29 mouse cellular contexts compared by ENCODE assay signal in genomic region chr10:6967588-6968242, GRCm38 (mm10).
A peak's percentile ranks its signal among the peaks of the same experiment; 100 is the strongest.
DNase-seq lines count a peak whose midpoint lies in the region; ATAC-seq and TF ChIP-seq lines count a peak whose summit lies in the region.
"Had no signal": no experiment of that assay in that cellular context is flagged by ENCODE, and none has a peak within 500 bp of the region (broad histone marks: within the 10 kb centered on the region; RNA-seq: fewer than 3 reads in every experiment).

No protein-coding gene starts in this region.

- H3K4me3 ChIP-seq in hindbrain, embryonic 15.5 days = no peak overlapping the region
- no peak overlapping the region for H3K4me3 ChIP-seq in hindbrain, embryonic 11.5 days (ENCODE audit: low read depth, low read length)
- H3K4me3 ChIP-seq in hindbrain, postnatal 0 days (ENCODE audit: low read length) = no peak overlapping the region
- no peak overlapping the region for H3K4me3 ChIP-seq in midbrain, postnatal 0 days (ENCODE audit: low read depth, low read length)
- H3K4me3 ChIP-seq: embryonic facial prominence, embryonic 10.5 days; embryonic facial prominence, embryonic 15.5 days; forebrain, embryonic 13.5 days; gastrocnemius, adult 2 months; stomach, embryonic 15.5 days had no signal

- no peak for TF ChIP-seq CTCF in brain, embryonic 14.5 days (IDR thresholded peaks at IDR 0.05; ENCODE audit: borderline replicate concordance, extremely low read depth, insufficient read depth, insufficient read length)
- TF ChIP-seq CTCF in hindbrain, postnatal 0 days (IDR thresholded peaks at IDR 0.05; ENCODE audit: low read depth) = no peak
- no peak for TF ChIP-seq CTCF in midbrain, postnatal 0 days (IDR thresholded peaks at IDR 0.05)

- H3K4me1 ChIP-seq in hindbrain, embryonic 15.5 days (replicated peaks) = no peaks in the 10 kb centered on the region
- no peaks in the 10 kb centered on the region for H3K4me1 ChIP-seq in hindbrain, embryonic 11.5 days (replicated peaks; ENCODE audit: control insufficient read depth, insufficient read depth, low read length)
- H3K4me1 ChIP-seq in hindbrain, postnatal 0 days (ENCODE audit: insufficient read depth, low read length) = no peaks in the 10 kb centered on the region
- no peaks in the 10 kb centered on the region for H3K4me1 ChIP-seq in midbrain, postnatal 0 days (ENCODE audit: insufficient read depth, low read length)
- H3K4me1 ChIP-seq: embryonic facial prominence, embryonic 10.5 days; embryonic facial prominence, embryonic 15.5 days; forebrain, embryonic 13.5 days; stomach, embryonic 15.5 days had no signal

- H3K36me3 ChIP-seq in hindbrain, embryonic 15.5 days = no peaks in the 10 kb centered on the region
- no peaks in the 10 kb centered on the region for H3K36me3 ChIP-seq in hindbrain, embryonic 11.5 days (ENCODE audit: control insufficient read depth, insufficient read depth, low read length)
- no peaks in the 10 kb centered on the region for H3K36me3 ChIP-seq in hindbrain, postnatal 0 days (ENCODE audit: insufficient read depth, low read length)
- H3K36me3 ChIP-seq in midbrain, postnatal 0 days (ENCODE audit: insufficient read depth, low read length) = no peaks in the 10 kb centered on the region
- H3K36me3 ChIP-seq: embryonic facial prominence, embryonic 10.5 days; embryonic facial prominence, embryonic 15.5 days; stomach, embryonic 15.5 days had no signal

- no peak for TF ChIP-seq POLR2A in brain, embryonic 14.5 days (IDR thresholded peaks at IDR 0.05; ENCODE audit: borderline replicate concordance, extremely low read depth, insufficient read depth, insufficient read length, poor library complexity, severe bottlenecking)

- ATAC-seq in hindbrain, embryonic 15.5 days (ENCODE audit: low FRiP score, low read depth) = peak; percentile 51; the same call in 1 of the 2 replicates
- no peak for ATAC-seq in hindbrain, embryonic 11.5 days (ENCODE audit: low FRiP score)
- ATAC-seq in hindbrain, postnatal 0 days = 0 out of 2 replicates have a peak, but pooled peaks have one; percentile 21
- ATAC-seq in midbrain, postnatal 0 days (ENCODE audit: low FRiP score) = peak; percentile 20; the same call in 1 of the 2 replicates
- ATAC-seq: activated CD4-positive, CD25-positive, alpha-beta regulatory T cell, adult 4 months; forebrain, embryonic 13.5 days; inflammation-experienced regulatory T-cells, adult 6 months had no signal

- no peaks in the 10 kb centered on the region for H3K9me3 ChIP-seq in hindbrain, embryonic 15.5 days
- no peaks in the 10 kb centered on the region for H3K9me3 ChIP-seq in hindbrain, embryonic 11.5 days (ENCODE audit: control insufficient read depth, low read length)
- H3K9me3 ChIP-seq in hindbrain, postnatal 0 days (ENCODE audit: low read length) = no peaks in the 10 kb centered on the region
- no peaks in the 10 kb centered on the region for H3K9me3 ChIP-seq in midbrain, postnatal 0 days (ENCODE audit: low read length)
- H3K9me3 ChIP-seq: embryonic facial prominence, embryonic 10.5 days; embryonic facial prominence, embryonic 15.5 days; forebrain, embryonic 13.5 days; stomach, embryonic 15.5 days had no signal

- 69% methylated on average over 8 of the region's 8 CpGs for WGBS in hindbrain, embryonic 15.5 days
- 87% methylated on average over 8 of the region's 8 CpGs for WGBS in hindbrain, embryonic 11.5 days
- 71% methylated on average over 8 of the region's 8 CpGs for WGBS in hindbrain, postnatal 0 days
- WGBS in midbrain, postnatal 0 days = 72% methylated on average over 8 of the region's 8 CpGs

- DNase-seq in hindbrain, embryonic 11.5 days (ENCODE audit: low spot score) = no peak
- DNase-seq in brain, embryonic 14.5 days (ENCODE audit: low read depth) = peak; percentile 23
- DNase-seq in hindbrain, postnatal 0 days (ENCODE audit: low spot score) = peak; percentile 11
- DNase-seq in midbrain, postnatal 0 days (ENCODE audit: low spot score) = peak; percentile 24
- no peak for DNase-seq in spleen, adult 12 weeks (ENCODE audit: low spot score)
- DNase-seq: adrenal gland, adult 2 months; B cell, adult 2 months; cerebellum, postnatal 14 days; gastrocnemius, adult 2 months; gastrocnemius, postnatal 36 days; heart, adult 18-20 months; heart, postnatal 36 days; kidney, adult 11 months; kidney, postnatal 14 days; layer of hippocampus, adult 9-11 months; liver; lung, adult 2 months; lung, postnatal 10 days; right cerebral cortex, postnatal 14 days had no signal

- H3K4me2 ChIP-seq in hindbrain, embryonic 15.5 days = no peak overlapping the region
- H3K4me2 ChIP-seq in hindbrain, embryonic 11.5 days (replicated peaks; ENCODE audit: low read depth, low read length) = no peak overlapping the region
- no peak overlapping the region for H3K4me2 ChIP-seq in hindbrain, postnatal 0 days (ENCODE audit: low read depth, low read length)
- H3K4me2 ChIP-seq in midbrain, postnatal 0 days (ENCODE audit: low read depth, low read length, poor library complexity, severe bottlenecking) = no peak overlapping the region
- H3K4me2 ChIP-seq: embryonic facial prominence, embryonic 15.5 days; forebrain, embryonic 13.5 days; heart, embryonic 11.5 days; stomach, embryonic 15.5 days had no signal

- H3K9ac ChIP-seq in hindbrain, embryonic 15.5 days = no peak overlapping the region
- no peak overlapping the region for H3K9ac ChIP-seq in hindbrain, embryonic 11.5 days (ENCODE audit: low read depth, low read length)
- H3K9ac ChIP-seq in hindbrain, postnatal 0 days (replicated peaks; ENCODE audit: low read length) = no peak overlapping the region
- H3K9ac ChIP-seq in midbrain, postnatal 0 days (replicated peaks; ENCODE audit: low read length, poor library complexity, severe bottlenecking) = no peak overlapping the region
- H3K9ac ChIP-seq: embryonic facial prominence, embryonic 15.5 days; forebrain, embryonic 13.5 days; liver, embryonic 14.5 days; stomach, embryonic 15.5 days had no signal

- no peaks in the 10 kb centered on the region for H3K27me3 ChIP-seq in hindbrain, embryonic 15.5 days
- H3K27me3 ChIP-seq in hindbrain, embryonic 11.5 days (ENCODE audit: control insufficient read depth, insufficient read depth, low read length) = no peaks in the 10 kb centered on the region
- H3K27me3 ChIP-seq in hindbrain, postnatal 0 days (ENCODE audit: insufficient read depth, low read length) = no peaks in the 10 kb centered on the region
- no peaks in the 10 kb centered on the region for H3K27me3 ChIP-seq in midbrain, postnatal 0 days (ENCODE audit: insufficient read depth, low read length)
- H3K27me3 ChIP-seq: embryonic facial prominence, embryonic 15.5 days; forebrain, embryonic 13.5 days; stomach, embryonic 15.5 days had no signal

- H3K27ac ChIP-seq in hindbrain, embryonic 15.5 days (replicated peaks) = no peak overlapping the region
- H3K27ac ChIP-seq in hindbrain, embryonic 11.5 days (ENCODE audit: low read depth, low read length) = no peak overlapping the region
- H3K27ac ChIP-seq in hindbrain, postnatal 0 days = no peak overlapping the region; the same call in 1 of the 2 replicates
- H3K27ac ChIP-seq in midbrain, postnatal 0 days (ENCODE audit: low read depth, low read length) = no peak overlapping the region
- H3K27ac ChIP-seq: embryonic facial prominence, embryonic 10.5 days; embryonic facial prominence, embryonic 15.5 days; forebrain, embryonic 13.5 days; gastrocnemius, adult 2 months; liver, embryonic 14.5 days; macrophage; stomach, embryonic 15.5 days had no signal

Comparison
In these comparisons a context has a peak if more than half of its experiments do, and no peak if none do; other contexts are left out.
1. DNase-seq: peak in brain, embryonic 14.5 days (single experiment), hindbrain, postnatal 0 days (single experiment) and midbrain, postnatal 0 days (single experiment); none in hindbrain, embryonic 11.5 days (single experiment) and spleen, adult 12 weeks (single experiment).